Mouse (Mus musculus) adrenal gland, postnatal 25 days (tissue): ENCODE measurements at regions not wholly inside any gene's neighbourhood (a gene's known extent, or its start where the extent isn't known, plus 50 kb on each side); places are given as distances from the start of the nearest gene placed in this dataset.

ENCODE experiments used
- DNase-seq: peaks from one replicate; pipeline ENCODE4 v3.0.0; 2021; ENCODE audit warnings: mixed read lengths
- microRNA-seq, 2 experiments: library from miRNA; unstranded; fragments of <30 nt; microRNA quantifications; one replicate each; pipeline ENCODE4 v1.2.0; 2021

- DNase-seq = peak; percentile 21
These were observed 57.2 kb upstream of the Unc5b start for GRCm38 (mm10) chr10:60888541-60888940.

DNA sequence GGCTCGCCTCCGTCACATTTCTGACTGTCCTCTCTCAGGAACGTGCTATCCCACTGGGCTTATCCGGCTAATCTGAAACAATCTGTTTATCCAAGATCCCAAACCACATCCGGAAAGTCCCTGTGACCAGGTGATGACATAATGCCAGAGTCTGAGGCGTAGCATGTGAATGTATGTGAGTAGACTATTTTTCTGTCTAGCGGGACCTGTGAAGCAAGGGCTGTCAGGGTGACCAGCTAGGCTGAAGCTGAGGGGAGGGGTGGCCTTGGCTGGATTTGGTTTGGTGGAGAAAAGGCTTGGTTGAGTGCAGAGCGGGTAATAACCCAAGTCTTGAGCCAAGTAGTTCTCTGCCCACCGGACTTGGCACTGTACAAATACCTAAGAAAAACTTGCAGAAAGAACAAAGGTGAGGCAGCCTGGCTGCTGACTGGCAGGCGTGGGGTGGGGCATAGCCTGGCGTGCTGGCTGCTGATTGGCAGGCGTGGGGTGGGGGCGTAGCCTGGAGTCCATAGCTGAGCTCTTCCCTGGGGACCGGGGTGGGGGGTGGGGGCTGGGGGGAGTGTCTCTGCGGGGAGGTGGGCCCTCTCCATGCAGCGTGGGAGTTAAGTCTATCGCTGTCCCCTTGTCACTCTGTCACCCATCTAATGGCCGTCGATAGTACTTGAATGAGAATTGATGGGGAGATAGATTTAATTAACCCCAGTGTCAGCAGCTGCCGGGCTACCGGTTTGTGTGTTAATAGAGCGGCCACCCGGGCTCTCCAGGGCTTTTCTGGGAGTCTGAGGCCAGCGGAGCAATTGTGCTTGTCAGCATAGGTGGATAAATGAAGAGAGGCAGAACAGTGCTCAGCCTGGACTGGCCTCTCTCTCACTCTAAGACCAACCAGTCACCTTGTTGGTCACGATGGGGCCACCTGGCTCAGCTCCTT is 54.2 kb upstream of the Unc5b start:
- DNase-seq = no peak

- DNase-seq = no peak
These were observed 53.4 kb upstream of the Unc5b start for GRCm38 (mm10) chr10:60884806-60885205.

Small RNA genes lying in the stretch of these regions (microRNA-seq; reads per million reads assigned to microRNA genes)
- 0 reads per million in 2 experiments for gene Mir466j
- gene Mir6408 = 0 reads per million in 2 experiments
